Mouse (Mus musculus) effector memory CD4-positive, alpha-beta T cell, adult 7 months (primary cell): ENCODE data around the gene Lgals7. TPM values are rescaled to one million over a fixed set of nuclear protein-coding genes. Genes with fewer than 3 reads are reported as not detected.

ENCODE experiments used
- polyA plus RNA-seq: library from polyadenylated mRNA; unstranded; fragments of 100-300 nt; shearing (Covaris generic); gene quantifications from one replicate; pipeline ENCODE4 v1.2.1, GENCODE M21; 2017

Lgals7 gene
- 2.3 TPM for polyA plus RNA-seq

GRCm38 (mm10) chr7:28863540-28863939 lies at the start of gene Lgals7:
Gene Lgals7, plus strand, starts transcription at chr7:28863853.

GRCm38 (mm10) chr7:28824941-28825685 lies 38.5 kb upstream of the Lgals7 start, which contains the start of gene Ech1:
Gene Ech1, plus strand, starts transcription at chr7:28825217.

GRCm38 (mm10) chr7:28833723-28834347 lies 29.8 kb upstream of the Lgals7 start, which contains the start of gene Lgals4:
Gene Lgals4, plus strand, starts transcription at chr7:28833854.

GRCm38 (mm10) chr7:28881199-28881598 lies 17.5 kb downstream of the Lgals7 start, which contains the start of gene Capn12:
Gene Capn12, plus strand, starts transcription at chr7:28881422.

Other genes starting within 250 kb of the Lgals7 start
- gene Acp7, start 232.5 kb upstream of the Lgals7 start, polyA plus RNA-seq: not detected
- 1.7 TPM for gene Fbxo27, start 171.0 kb upstream of the Lgals7 start, polyA plus RNA-seq
- 8.7 TPM for gene Fbxo17, start 147.0 kb upstream of the Lgals7 start, polyA plus RNA-seq
- gene Mrps12, start 122.0 kb upstream of the Lgals7 start, polyA plus RNA-seq: 47.4 TPM
- gene Sars2, start 121.9 kb upstream of the Lgals7 start, polyA plus RNA-seq: 19.0 TPM
- gene Ccer2, start 107.7 kb upstream of the Lgals7 start, polyA plus RNA-seq: not detected
- gene Sirt2, start 97.1 kb upstream of the Lgals7 start, polyA plus RNA-seq: 78.1 TPM
- 304 TPM for gene Nfkbib, start 96.3 kb upstream of the Lgals7 start, polyA plus RNA-seq
- gene Rinl, start 74.9 kb upstream of the Lgals7 start, polyA plus RNA-seq: 310 TPM
- gene Hnrnpl, start 55.3 kb upstream of the Lgals7 start, polyA plus RNA-seq: 269 TPM
- gene Ech1, start 38.6 kb upstream of the Lgals7 start, polyA plus RNA-seq: 157 TPM
- 22.2 TPM for gene Lgals4, start 30.0 kb upstream of the Lgals7 start, polyA plus RNA-seq
- 0.17 TPM for gene Capn12, start 17.6 kb downstream of the Lgals7 start, polyA plus RNA-seq
- gene Actn4, start 98.5 kb downstream of the Lgals7 start, polyA plus RNA-seq: 261 TPM
- 289 TPM for gene Eif3k, start 118.0 kb downstream of the Lgals7 start, polyA plus RNA-seq
- 128 TPM for gene Map4k1, start 118.2 kb downstream of the Lgals7 start, polyA plus RNA-seq